Mouse (Mus musculus): ENCODE results near the gene Stk4. TPM values are rescaled to one million over a fixed set of nuclear protein-coding genes. Genes with fewer than 3 reads are reported as not detected.

Stk4 gene
- polyA plus RNA-seq, 1 experiment from 2014 or later = 22.3 TPM

GRCm38 (mm10) chr2:164089508-164089907 is 19.4 kb downstream of the Stk4 start:
- no peak for ATAC-seq (ENCODE audit: low read depth)
- no peaks in the 10 kb centered on the region for H3K4me1 ChIP-seq (replicated peaks; ENCODE audit: control insufficient read depth, insufficient read depth, low read length)
- H3K27me3 ChIP-seq (ENCODE audit: control insufficient read depth, insufficient read depth, low read depth, low read length) = no peaks in the 10 kb centered on the region
- WGBS = 88% methylated on average over 4 of the region's 4 CpGs
- H3K4me2 ChIP-seq (ENCODE audit: low read depth, low read length) = no peak overlapping the region
- no peak overlapping the region for H3K4me3 ChIP-seq (ENCODE audit: low read length)
- no peaks in the 10 kb centered on the region for H3K9me3 ChIP-seq (ENCODE audit: control insufficient read depth, low read length)
- H3K36me3 ChIP-seq (ENCODE audit: control insufficient read depth, insufficient read depth, low read length) = peaks cover 23% of the 10 kb centered on the region
- no peak overlapping the region for H3K27ac ChIP-seq (ENCODE audit: low read length)
- no peak overlapping the region for H3K9ac ChIP-seq (ENCODE audit: low read length)

GRCm38 (mm10) chr2:164094152-164094551 is 24.0 kb downstream of the Stk4 start:
- no peaks in the 10 kb centered on the region for H3K27me3 ChIP-seq (ENCODE audit: control insufficient read depth, insufficient read depth, low read depth, low read length)
- H3K9ac ChIP-seq (ENCODE audit: low read length) = no peak overlapping the region
- no peak overlapping the region for H3K4me2 ChIP-seq (ENCODE audit: low read depth, low read length)
- H3K9me3 ChIP-seq (ENCODE audit: control insufficient read depth, low read length) = no peaks in the 10 kb centered on the region
- H3K4me1 ChIP-seq (replicated peaks; ENCODE audit: control insufficient read depth, insufficient read depth, low read length) = no peaks in the 10 kb centered on the region
- no peak overlapping the region for H3K4me3 ChIP-seq (ENCODE audit: low read length)
- no peak for ATAC-seq (ENCODE audit: low read depth)
- 71% methylated on average over 7 of the region's 7 CpGs for WGBS
- H3K27ac ChIP-seq (ENCODE audit: low read length) = no peak overlapping the region
- peaks cover 17% of the 10 kb centered on the region for H3K36me3 ChIP-seq (ENCODE audit: control insufficient read depth, insufficient read depth, low read length)

- 88% methylated on average over 11 of the region's 11 CpGs for WGBS
- no peak for ATAC-seq (ENCODE audit: low read depth)
- Histone ChIP-seq H3K4me3 (ENCODE audit: low read length) (no peak overlapping the region), H3K9ac (ENCODE audit: low read length) (no peak overlapping the region), H3K27me3 (ENCODE audit: control insufficient read depth, insufficient read depth, low read depth, low read length) (no peaks in the 10 kb centered on the region), H3K4me2 (ENCODE audit: low read depth, low read length) (no peak overlapping the region), H3K36me3 (ENCODE audit: control insufficient read depth, insufficient read depth, low read length) (peaks cover 16% of the 10 kb centered on the region; the same call in 1 of the 2 replicates), H3K4me1 (replicated peaks; ENCODE audit: control insufficient read depth, insufficient read depth, low read length) (no peaks in the 10 kb centered on the region), H3K9me3 (ENCODE audit: control insufficient read depth, low read length) (no peaks in the 10 kb centered on the region), H3K27ac (ENCODE audit: low read length) (no peak overlapping the region)
Observed at GRCm38 (mm10) chr2:164098603-164099250, 28.6 kb downstream of the Stk4 start.

DNA sequence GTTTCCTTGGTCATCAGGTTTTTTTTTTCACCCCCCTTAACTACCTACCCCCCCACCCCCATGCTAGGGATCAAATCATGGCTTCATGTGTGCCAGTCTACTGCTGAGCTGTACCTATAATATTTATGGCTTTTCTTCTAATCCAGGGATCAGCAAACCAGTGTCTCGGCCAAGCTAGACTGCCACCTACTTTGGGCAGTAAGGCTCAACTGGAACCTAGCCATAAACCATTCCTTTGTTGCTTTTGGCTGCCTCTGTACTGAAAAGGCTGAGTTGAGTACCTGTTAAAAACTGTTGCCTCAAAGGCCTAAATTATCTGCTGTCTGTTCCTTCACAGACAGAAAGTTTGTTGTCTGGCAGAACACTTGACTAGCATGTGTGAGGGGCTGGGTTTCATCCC is 31.8 kb downstream of the Stk4 start:
- 72% methylated on average over 1 of the region's 1 CpGs for WGBS
- Histone ChIP-seq H3K27ac (ENCODE audit: low read length) (no peak overlapping the region), H3K36me3 (ENCODE audit: control insufficient read depth, insufficient read depth, low read length) (peaks cover 16% of the 10 kb centered on the region; the same call in 1 of the 2 replicates), H3K27me3 (ENCODE audit: control insufficient read depth, insufficient read depth, low read depth, low read length) (no peaks in the 10 kb centered on the region), H3K4me3 (ENCODE audit: low read length) (no peak overlapping the region), H3K9me3 (ENCODE audit: control insufficient read depth, low read length) (no peaks in the 10 kb centered on the region), H3K9ac (ENCODE audit: low read length) (no peak overlapping the region), H3K4me2 (ENCODE audit: low read depth, low read length) (no peak overlapping the region), H3K4me1 (replicated peaks; ENCODE audit: control insufficient read depth, insufficient read depth, low read length) (no peaks in the 10 kb centered on the region)
- no peak for ATAC-seq (ENCODE audit: low read depth)

DNA sequence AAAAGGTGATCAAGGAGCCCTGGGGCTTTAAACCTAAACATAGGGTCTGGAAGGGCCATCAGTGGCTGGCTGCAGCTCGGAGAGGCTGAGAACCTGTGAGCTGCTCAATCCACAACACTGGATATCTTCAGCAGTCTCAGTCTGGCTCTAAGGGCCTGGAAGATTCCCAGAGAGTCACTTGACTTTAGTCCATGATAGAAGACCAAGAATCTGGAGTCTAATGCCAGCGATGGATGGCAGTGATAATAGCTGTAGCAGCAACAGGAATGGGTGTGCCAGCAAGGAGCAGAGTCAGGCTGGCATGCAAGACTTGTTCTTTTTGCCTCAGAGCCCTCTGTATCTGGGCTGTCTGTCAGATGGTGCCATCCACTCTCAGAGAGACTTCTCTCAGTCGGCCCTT is 32.2 kb downstream of the Stk4 start:
- no peak for ATAC-seq (ENCODE audit: low read depth)

GRCm38 (mm10) chr2:164103501-164103900 is 33.4 kb downstream of the Stk4 start:
- Histone ChIP-seq H3K4me2 (ENCODE audit: low read depth, low read length) (no peak overlapping the region), H3K9me3 (ENCODE audit: control insufficient read depth, low read length) (no peaks in the 10 kb centered on the region), H3K9ac (ENCODE audit: low read length) (no peak overlapping the region), H3K27ac (ENCODE audit: low read length) (no peak overlapping the region), H3K27me3 (ENCODE audit: control insufficient read depth, insufficient read depth, low read depth, low read length) (no peaks in the 10 kb centered on the region), H3K4me3 (ENCODE audit: low read length) (no peak overlapping the region), H3K36me3 (ENCODE audit: control insufficient read depth, insufficient read depth, low read length) (peaks cover 13% of the 10 kb centered on the region; the same call in 1 of the 2 replicates), H3K4me1 (replicated peaks; ENCODE audit: control insufficient read depth, insufficient read depth, low read length) (no peaks in the 10 kb centered on the region)
- no peak for ATAC-seq (ENCODE audit: low read depth)
- 17% methylated on average over 4 of the region's 4 CpGs for WGBS

More for the DNA sequence above, 32.2 kb downstream of the Stk4 start:
- peaks cover 16% of the 10 kb centered on the region; the same call in 1 of the 2 replicates for H3K36me3 ChIP-seq (ENCODE audit: control insufficient read depth, insufficient read depth, low read length)
- no peak overlapping the region for H3K4me2 ChIP-seq (ENCODE audit: low read depth, low read length)
- no peaks in the 10 kb centered on the region for H3K4me1 ChIP-seq (replicated peaks; ENCODE audit: control insufficient read depth, insufficient read depth, low read length)
- no peak overlapping the region for H3K4me3 ChIP-seq (ENCODE audit: low read length)
- no peak overlapping the region for H3K9ac ChIP-seq (ENCODE audit: low read length)
- no peaks in the 10 kb centered on the region for H3K27me3 ChIP-seq (ENCODE audit: control insufficient read depth, insufficient read depth, low read depth, low read length)
- WGBS = 73% methylated on average over 3 of the region's 3 CpGs
- H3K27ac ChIP-seq (ENCODE audit: low read length) = no peak overlapping the region
- no peaks in the 10 kb centered on the region for H3K9me3 ChIP-seq (ENCODE audit: control insufficient read depth, low read length)

DNA sequence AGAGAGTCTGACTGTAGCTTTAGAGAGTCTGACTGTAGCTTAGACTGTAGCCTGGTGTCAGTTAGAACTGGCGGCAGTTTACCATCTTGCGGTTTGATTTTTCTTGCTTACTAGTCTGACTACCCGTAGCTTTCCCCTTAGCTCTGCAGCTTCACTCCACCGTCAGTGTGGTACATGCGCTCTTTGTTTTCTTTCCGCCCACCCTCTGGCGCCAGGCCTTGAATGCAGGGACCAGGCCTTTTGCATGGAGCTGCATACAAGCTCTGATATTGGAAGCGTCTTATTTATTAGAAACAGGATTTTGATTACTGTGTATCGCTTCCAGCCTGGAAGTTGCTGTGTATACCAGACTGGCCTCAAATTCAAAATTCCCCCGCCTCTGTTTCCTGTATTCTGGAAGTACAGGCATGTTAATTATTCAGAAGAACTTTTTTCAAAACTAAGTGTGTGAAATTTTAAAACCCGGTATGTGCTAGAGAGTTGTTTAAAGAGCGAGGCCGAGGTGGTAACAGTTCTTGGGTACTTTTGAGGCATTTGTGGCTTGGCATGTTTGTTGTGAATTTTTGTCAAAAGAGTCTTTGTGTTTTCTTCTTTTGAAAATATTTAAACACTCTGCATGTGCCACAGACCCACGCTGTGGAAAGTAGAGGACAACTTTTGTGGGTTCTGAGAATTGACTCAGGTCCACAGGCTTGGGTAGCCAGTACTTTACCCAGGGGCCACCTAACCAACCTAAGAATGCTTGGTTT is 36.3 kb downstream of the Stk4 start:
- H3K36me3 ChIP-seq (ENCODE audit: control insufficient read depth, insufficient read depth, low read length) = peaks cover 3% of the 10 kb centered on the region; the same call in 1 of the 2 replicates
- H3K4me3 ChIP-seq (ENCODE audit: low read length) = no peak overlapping the region
- ATAC-seq (ENCODE audit: low read depth) = no peak
- H3K9me3 ChIP-seq (ENCODE audit: control insufficient read depth, low read length) = no peaks in the 10 kb centered on the region
- H3K4me2 ChIP-seq (ENCODE audit: low read depth, low read length) = no peak overlapping the region
- WGBS = 84% methylated on average over 14 of the region's 14 CpGs
- H3K27ac ChIP-seq (ENCODE audit: low read length) = no peak overlapping the region
- H3K4me1 ChIP-seq (replicated peaks; ENCODE audit: control insufficient read depth, insufficient read depth, low read length) = no peaks in the 10 kb centered on the region
- no peaks in the 10 kb centered on the region for H3K27me3 ChIP-seq (ENCODE audit: control insufficient read depth, insufficient read depth, low read depth, low read length)
- H3K9ac ChIP-seq (ENCODE audit: low read length) = no peak overlapping the region

- ATAC-seq (ENCODE audit: low read depth) = no peak
- Histone ChIP-seq H3K9ac (ENCODE audit: low read length) (no peak overlapping the region), H3K4me2 (ENCODE audit: low read depth, low read length) (no peak overlapping the region), H3K4me1 (replicated peaks; ENCODE audit: control insufficient read depth, insufficient read depth, low read length) (no peaks in the 10 kb centered on the region), H3K9me3 (ENCODE audit: control insufficient read depth, low read length) (no peaks in the 10 kb centered on the region), H3K27me3 (ENCODE audit: control insufficient read depth, insufficient read depth, low read depth, low read length) (no peaks in the 10 kb centered on the region), H3K36me3 (ENCODE audit: control insufficient read depth, insufficient read depth, low read length) (peaks cover 3% of the 10 kb centered on the region; the same call in 1 of the 2 replicates), H3K27ac (ENCODE audit: low read length) (no peak overlapping the region), H3K4me3 (ENCODE audit: low read length) (no peak overlapping the region)
- 79% methylated on average over 16 of the region's 16 CpGs for WGBS
Observed at GRCm38 (mm10) chr2:164107125-164107874, 37.2 kb downstream of the Stk4 start.

DNA sequence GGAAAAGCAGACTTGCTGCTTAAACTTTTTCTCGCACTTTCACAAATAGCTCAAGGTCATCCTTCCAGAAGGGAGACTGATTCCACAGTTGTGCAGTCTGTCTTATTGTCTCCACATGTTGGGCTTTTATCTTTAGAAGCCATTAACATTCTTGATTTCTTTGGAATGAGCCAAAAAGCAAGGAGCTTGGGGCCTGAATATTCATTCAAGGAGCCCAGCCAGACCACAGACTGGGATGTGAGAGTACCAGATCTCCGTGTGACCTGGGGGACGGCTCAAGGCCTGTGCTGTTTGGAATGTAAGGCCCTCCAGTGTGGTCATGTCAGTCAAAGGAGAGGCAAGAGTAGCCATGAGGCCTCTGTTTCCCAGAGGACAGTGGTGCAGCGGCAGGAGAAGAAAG is 38.4 kb downstream of the Stk4 start:
- Histone ChIP-seq H3K4me3 (ENCODE audit: low read length) (no peak overlapping the region), H3K36me3 (ENCODE audit: control insufficient read depth, insufficient read depth, low read length) (peaks cover 4% of the 10 kb centered on the region; the same call in 1 of the 2 replicates), H3K9me3 (ENCODE audit: control insufficient read depth, low read length) (no peaks in the 10 kb centered on the region), H3K4me1 (replicated peaks; ENCODE audit: control insufficient read depth, insufficient read depth, low read length) (no peaks in the 10 kb centered on the region), H3K27me3 (ENCODE audit: control insufficient read depth, insufficient read depth, low read depth, low read length) (no peaks in the 10 kb centered on the region), H3K27ac (ENCODE audit: low read length) (no peak overlapping the region), H3K4me2 (ENCODE audit: low read depth, low read length) (no peak overlapping the region), H3K9ac (ENCODE audit: low read length) (no peak overlapping the region)
- 78% methylated on average over 4 of the region's 4 CpGs for WGBS
- ATAC-seq (ENCODE audit: low read depth) = no peak

Data from lung, embryonic 16.5 days (tissue).